Mouse (Mus musculus) brain, embryonic 14.5 days (tissue): ENCODE data around the gene Rfc2. TPM values are rescaled to one million over a fixed set of nuclear protein-coding genes. Genes with fewer than 3 reads are reported as not detected.

Source experiments
- DNase-seq: peaks from one replicate; pipeline ENCODE4 v3.0.0-alpha.2; 2011; ENCODE audit warnings: low read depth
- CTCF ChIP-seq: fragments of 200-500 bp; IDR thresholded peaks from 2 replicates; pipeline ENCODE4 v1.5.1; 2012; ENCODE audit warnings: inconsistent platforms, mild to moderate bottlenecking, moderate library complexity, borderline replicate concordance; ENCODE audit not compliant: insufficient read depth, insufficient read length; ENCODE audit errors: extremely low read depth
- POLR2A ChIP-seq: fragments of 200-500 bp; IDR thresholded peaks from 2 replicates; pipeline ENCODE4 v1.6.1; 2012; ENCODE audit warnings: mild to moderate bottlenecking, inconsistent platforms, borderline replicate concordance; ENCODE audit not compliant: poor library complexity, insufficient read depth, insufficient read length, severe bottlenecking; ENCODE audit errors: extremely low read depth
- polyA plus RNA-seq: library from polyadenylated mRNA; depleted of rRNA; stranded (reverse); fragments of >200 nt; gene quantifications from 2 replicates; pipeline ENCODE4 v1.2.3, GENCODE M21; 2012

The Rfc2 gene
- polyA plus RNA-seq, 1 experiment = 192 TPM

- TF ChIP-seq POLR2A = no peak
- TF ChIP-seq CTCF = no peak
- DNase-seq = no peak
These were observed 3.6 kb downstream of the Rfc2 start for GRCm38 (mm10) chr5:134584798-134585197.

DNA sequence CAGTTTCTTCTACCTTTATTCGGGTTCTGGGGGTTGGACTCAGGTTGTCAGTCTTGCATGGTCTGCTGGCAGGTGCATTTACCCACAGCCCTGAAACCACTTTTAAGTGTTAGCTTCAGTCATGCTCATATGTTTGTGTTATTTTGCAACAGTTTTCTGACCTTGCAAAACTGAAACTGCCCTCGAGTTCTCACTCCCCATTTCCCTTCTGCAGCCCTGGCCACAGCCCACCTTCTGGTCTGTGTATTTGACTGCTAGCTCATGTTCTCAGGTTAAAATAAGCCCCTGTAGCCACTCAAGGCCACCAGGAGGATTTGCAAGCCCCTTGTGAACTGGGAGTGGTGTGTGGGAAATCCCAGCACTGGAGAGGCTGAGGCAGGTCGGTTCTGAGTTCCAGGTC lies 8.7 kb downstream of the Rfc2 start:
- TF ChIP-seq CTCF = no peak
- no peak for TF ChIP-seq POLR2A
- no peak for DNase-seq

DNA sequence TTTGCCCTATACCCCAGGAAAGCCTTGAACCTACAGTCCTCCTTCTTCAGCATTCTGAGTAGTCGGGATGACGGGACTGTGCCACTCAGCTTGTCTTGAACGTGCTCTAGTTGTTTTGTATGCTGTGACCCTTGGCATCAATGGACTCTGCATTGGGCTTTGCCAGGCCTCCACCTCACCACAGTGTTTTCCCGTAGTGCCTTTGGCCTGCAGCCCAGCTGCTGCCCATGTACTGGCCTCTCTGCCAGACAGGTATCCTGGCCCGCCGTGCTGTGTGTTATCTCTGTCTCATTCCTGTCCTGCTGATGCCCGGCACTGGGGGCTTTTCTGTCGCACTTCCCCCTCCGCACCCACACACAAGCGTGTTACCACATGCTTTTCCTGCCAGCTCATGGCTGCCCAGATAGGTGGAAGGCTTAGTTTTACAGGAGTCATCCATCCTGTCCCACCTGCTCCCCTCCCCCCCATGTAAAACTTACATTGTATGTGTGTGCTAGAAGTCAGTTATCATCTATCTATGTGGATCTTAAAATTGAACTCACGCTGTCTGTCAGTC lies 10.9 kb downstream of the Rfc2 start:
- no peak for TF ChIP-seq POLR2A
- no peak for TF ChIP-seq CTCF
- DNase-seq = no peak

- no peak for DNase-seq
- TF ChIP-seq CTCF (no peak), POLR2A (no peak)
These were observed 11.9 kb downstream of the Rfc2 start for GRCm38 (mm10) chr5:134593093-134593492.

- no peak for TF ChIP-seq CTCF
- TF ChIP-seq POLR2A = no peak
- peak; percentile 47 for DNase-seq
These were observed 16.5 kb downstream of the Rfc2 start for GRCm38 (mm10) chr5:134597711-134598110.

DNA sequence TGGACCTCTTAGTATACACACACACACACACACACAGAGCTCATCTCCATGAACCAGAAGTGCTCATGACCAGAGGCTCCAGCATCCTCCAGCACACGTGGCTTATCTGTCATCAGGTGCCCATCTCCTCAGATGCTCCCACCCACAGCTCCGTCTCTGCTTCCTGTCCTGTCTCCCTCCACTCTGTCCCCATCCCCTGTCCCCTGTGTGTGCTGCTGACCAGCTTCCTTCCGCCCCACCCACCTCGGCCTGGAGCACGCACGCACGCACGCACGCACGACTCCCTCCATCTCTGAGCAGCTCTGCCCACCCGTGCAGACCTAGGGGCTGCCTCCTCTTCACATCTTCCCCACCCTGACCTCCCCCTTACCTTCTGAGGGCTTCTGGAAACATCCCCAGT lies 23.2 kb downstream of the Rfc2 start:
- no peak for TF ChIP-seq CTCF
- TF ChIP-seq POLR2A = no peak
- no peak for DNase-seq

DNA sequence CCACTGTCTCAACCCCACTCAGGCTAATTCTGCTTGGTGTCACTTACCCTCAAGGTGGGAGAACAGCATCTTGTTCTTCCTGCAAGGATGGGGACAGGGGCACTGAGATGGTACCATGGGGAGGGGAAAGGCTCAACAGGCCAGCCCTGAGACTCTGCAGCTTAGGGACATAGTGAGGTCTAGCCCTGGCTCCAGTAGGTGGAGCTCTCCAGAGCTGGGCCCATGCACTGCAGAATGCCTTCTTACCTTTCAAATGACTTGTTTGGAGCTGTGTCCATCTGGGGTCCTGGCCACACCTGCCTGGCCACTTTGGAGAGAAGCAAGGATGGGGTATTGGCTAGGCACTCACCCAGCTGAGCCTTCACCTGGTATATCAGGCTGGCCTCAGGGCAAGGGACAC lies 25.1 kb downstream of the Rfc2 start:
- no peak for DNase-seq
- TF ChIP-seq CTCF (no peak), POLR2A (no peak)

DNA sequence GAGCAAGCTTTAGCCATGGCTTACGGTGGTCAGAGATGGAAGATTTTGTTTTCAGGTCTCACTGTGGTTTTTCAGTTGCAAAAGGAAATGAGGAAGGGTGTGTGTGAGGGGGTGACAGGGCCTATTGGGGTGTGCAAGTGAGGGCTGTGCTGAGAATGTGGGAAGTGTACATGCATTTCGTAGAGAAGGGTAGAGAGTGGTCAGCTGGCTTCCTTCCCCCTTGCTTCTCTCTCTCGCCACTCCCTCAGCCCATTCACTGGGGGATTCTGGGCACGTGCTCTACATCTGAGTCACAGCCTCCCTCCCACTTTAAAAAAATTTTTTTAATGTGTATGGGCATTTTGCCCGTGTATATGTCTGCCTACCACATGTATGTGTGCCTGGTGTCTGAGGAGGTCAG lies 26.0 kb downstream of the Rfc2 start:
- TF ChIP-seq POLR2A = no peak
- no peak for TF ChIP-seq CTCF
- no peak for DNase-seq

- TF ChIP-seq POLR2A (no peak), CTCF (no peak)
- no peak for DNase-seq
These were observed 28.9 kb downstream of the Rfc2 start for GRCm38 (mm10) chr5:134609916-134610643.

DNA sequence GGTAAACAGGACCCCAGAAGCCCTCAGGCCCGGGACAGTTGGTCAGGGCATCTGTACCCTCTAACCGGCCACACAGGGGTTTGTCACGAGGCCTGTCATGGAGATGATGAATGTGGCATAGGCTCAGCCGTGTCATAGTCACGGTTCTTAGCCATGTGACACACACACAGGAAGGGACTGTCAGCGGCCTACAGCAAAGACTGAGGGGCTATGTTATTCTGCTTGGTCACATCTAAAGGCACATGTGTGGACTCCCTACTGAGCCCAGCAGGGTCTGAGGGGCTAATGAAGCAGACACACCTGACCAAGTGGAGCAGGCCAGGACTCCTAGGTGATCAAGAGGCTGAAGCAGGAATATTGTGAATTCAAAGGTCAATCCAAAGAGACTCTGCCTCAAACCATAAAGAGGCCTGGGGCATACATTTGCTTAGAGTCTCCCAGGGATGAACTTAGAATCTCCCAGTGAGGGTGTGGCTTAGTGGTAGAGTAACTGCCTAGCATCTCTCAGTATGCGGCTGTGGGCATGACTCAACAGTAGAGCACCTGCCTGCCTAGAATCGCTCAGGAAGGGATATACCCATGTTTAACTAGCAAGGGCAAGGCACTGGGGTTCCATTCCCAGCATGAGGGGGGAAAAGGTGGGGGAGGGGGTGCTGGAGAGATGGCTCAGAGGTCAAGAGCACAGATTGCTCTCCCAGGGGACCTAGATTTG lies 30.8 kb downstream of the Rfc2 start:
- no peak for TF ChIP-seq POLR2A
- no peak for TF ChIP-seq CTCF
- DNase-seq = no peak

DNA sequence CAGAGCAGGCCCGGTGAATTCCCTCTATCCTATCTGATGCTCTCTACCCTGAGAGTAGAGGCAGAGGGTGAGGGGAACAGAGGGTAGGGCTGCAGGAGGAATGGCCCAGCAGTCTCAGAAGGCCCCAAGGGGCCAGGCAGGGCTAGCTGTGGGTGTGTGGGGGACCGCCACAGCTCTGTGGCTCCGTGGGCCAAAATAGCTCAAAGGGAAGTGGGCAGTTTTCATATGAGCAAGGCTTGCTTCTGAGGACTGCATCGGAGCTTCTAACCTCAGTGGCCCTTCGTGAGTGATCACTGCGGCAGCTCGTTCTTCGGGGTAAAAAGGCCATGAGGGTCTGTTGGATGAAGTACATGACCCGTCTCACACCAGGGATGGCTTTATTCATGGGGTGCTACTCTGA lies 32.6 kb downstream of the Rfc2 start:
- DNase-seq = no peak

GRCm38 (mm10) chr5:134614296-134614695 lies 33.1 kb downstream of the Rfc2 start:
- DNase-seq = no peak
- TF ChIP-seq POLR2A = no peak
- no peak for TF ChIP-seq CTCF

More for the DNA sequence above, 32.6 kb downstream of the Rfc2 start:
- TF ChIP-seq CTCF (no peak), POLR2A (no peak)

DNA sequence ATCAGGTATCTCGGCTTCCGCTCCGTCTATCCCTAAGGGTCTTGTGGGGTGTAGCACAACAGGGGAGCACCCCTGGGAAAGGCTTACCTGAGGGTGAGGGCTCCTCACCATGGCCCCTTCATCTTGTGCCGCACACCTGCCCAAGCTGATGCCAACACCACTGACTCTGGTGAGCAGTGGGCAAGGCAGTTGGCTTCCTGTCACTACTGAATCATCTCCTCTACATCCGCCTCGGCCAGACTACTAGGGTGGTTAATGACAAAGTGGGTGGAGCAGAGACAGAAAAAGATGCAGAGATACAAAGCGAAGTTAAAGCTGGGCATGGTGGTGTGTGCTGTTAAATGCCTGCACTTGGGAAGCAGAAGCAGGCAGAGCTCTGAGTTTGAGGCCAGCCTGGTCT lies 33.6 kb downstream of the Rfc2 start, which contains the start of gene Lat2:
Gene Lat2, minus strand, starts transcription at position 224 of the 400 bp plus-strand sequence.
- TF ChIP-seq CTCF (no peak), POLR2A (no peak)
- DNase-seq = no peak
